Mouse (Mus musculus) CD4-positive, CD25-positive, alpha-beta regulatory T cell, adult 4 months (primary cell): ENCODE measurements around the gene Rundc3a. TPM values are rescaled to one million over a fixed set of nuclear protein-coding genes. Genes with fewer than 3 reads are reported as not detected.
A peak's percentile ranks its signal among the peaks of the same experiment; 100 is the strongest.
"Not testable (repeated sequence)": the region's sequence is repeated elsewhere in the genome, so short reads cannot be mapped to it uniquely, and the experiment has no call there.

Experiments used
- ATAC-seq: one replicate; pipeline ENCODE4 v1.8.0; 2017
- polyA plus RNA-seq, 2 experiments: library from polyadenylated mRNA; unstranded; fragments of 100-300 nt; shearing (Covaris generic); gene quantifications; one replicate each; pipeline ENCODE4 v1.2.1; 2017

The Rundc3a gene
- polyA plus RNA-seq, 2 experiments from 2014 or later: 3.3 to 3.5 TPM

GRCm38 (mm10) chr11:102368347-102368746, 24.9 kb upstream of the Rundc3a start:
- ATAC-seq: no peak

DNA sequence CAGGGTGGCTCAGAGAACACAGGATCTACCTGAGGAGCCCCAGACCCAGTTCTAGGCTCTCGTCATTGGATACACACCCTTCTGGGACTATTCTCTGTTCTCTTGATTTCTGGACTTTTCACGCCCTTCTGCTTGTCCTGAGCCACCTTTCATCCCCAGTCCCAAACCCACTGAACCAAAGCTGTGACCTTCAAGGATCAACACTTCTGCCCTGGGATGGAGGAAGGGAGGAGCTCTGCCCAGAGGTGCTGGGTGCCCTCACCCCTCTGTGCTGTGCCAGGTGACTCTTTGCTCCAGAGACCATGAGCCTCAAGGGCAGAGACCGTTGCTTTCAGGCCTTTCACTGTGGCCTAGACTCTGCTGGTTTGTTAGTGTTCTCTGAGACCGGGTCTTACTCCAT, 23.9 kb upstream of the Rundc3a start:
- ATAC-seq: no peak

DNA sequence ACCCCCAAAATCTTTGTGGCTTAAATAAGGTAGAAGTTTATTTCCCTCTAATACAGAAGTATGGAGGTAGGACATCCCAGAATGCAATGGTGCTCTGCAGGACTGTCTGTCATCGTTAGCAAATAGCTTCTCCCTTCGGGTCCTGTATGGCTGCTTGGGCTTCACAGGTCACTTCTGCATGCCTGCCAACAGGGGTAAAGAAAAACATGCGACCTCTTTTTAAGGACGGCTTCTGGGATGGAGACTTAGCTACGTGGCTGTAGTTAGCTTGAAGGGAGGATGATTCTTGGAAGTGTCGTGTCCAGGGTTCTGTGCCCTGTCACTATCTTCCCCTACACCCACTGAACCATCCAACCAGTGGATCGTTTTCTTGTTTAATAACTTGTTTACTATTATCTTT, 22.9 kb upstream of the Rundc3a start:
- ATAC-seq: no peak

- ATAC-seq: no peak
These were observed 21.1 kb upstream of the Rundc3a start for GRCm38 (mm10) chr11:102371926-102372685.

DNA sequence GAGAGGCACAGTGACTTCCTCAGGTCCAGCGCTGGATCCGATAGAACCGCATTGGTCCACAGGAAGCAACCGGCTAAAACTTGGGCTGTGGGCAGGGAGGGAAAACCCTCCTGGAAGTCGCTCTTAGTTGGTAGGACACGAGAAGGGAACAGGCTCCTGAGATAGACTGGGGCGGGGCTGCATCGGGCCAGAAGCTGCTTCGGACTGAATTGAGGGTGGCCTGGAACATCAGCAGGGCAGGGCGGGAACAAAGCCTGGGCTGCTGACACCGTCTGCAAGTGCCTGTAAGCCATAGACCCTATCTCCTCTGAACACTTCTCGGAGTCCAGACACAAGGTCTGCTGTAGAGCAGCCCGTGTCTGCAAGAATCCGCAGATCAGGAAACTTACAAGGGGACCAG, 20.3 kb upstream of the Rundc3a start:
- no peak for ATAC-seq

DNA sequence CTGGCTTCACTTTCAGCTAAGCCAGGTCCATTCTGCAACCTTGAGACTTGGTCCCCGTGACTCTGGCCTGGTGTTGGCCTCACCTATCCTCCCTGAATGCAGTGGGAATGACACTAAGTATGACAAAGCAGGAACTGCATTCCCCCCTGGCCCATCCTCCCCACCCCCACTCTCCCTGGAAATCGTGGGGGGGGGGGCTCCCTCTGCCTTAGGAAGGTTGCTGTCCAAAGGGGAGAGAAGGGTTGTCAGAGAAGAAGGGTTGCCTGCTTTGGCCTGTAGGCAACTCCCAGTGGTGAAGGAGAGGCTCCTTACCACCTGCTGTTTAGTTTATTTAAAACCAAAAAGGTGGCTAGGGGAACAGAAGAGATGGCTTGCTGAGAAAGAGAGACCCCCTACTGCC, 19.6 kb upstream of the Rundc3a start:
- no peak for ATAC-seq

GRCm38 (mm10) chr11:102374108-102374725, 19.0 kb upstream of the Rundc3a start:
- ATAC-seq: no peak

GRCm38 (mm10) chr11:102375196-102376173, 17.7 kb upstream of the Rundc3a start:
- ATAC-seq: no peak

DNA sequence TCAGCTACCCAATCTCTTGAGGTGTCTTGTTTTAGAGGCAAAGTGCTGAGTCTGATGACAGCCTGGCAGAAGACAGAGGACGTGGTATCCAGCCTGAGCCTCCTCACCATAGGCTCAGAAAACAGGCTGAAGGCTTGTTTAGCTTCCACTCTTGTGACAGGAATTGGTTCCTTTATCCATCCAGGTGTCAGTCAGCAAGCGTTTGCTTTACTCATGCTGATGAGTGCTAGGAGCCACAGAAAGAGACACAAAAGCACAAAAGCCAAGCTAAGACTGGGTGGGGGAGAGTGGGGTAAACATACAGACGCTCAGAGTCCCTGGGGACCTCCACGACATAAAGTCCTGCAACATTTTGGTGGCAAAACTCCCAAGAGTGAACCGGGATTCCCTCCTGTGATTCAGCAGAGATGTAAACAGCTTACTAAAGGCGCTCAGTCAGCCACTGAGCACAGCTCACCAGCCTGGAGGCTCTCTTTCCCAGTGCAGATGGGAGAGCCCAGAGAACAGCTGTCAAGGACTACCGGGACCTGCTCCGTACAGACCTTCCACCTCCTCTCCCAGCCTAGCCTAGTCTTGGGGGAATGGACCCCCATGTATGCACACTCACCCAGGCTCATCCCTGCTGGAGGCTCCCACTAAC, 16.9 kb upstream of the Rundc3a start:
- ATAC-seq: no peak

DNA sequence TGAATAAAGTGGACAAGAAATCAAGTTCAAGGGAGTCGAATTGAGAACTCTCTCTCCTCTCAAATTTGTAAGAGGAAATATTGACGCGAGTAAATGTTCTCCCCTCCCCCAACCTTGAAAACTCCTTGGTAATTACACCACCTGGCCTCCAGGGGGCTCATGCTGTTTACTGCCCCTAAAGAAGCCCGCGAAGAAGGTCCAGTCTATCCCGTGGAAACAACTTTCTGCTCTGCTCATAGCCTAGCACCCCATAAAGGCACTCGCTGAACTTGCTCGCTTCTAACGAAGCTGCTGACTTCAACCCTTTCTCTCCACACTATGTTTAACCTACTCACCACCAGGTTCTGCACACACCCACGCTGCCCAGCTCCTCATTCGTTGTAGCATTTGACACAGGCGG, 16.0 kb upstream of the Rundc3a start:
- no peak for ATAC-seq

- no peak for ATAC-seq
These were observed 13.1 kb upstream of the Rundc3a start for GRCm38 (mm10) chr11:102380091-102380490.

DNA sequence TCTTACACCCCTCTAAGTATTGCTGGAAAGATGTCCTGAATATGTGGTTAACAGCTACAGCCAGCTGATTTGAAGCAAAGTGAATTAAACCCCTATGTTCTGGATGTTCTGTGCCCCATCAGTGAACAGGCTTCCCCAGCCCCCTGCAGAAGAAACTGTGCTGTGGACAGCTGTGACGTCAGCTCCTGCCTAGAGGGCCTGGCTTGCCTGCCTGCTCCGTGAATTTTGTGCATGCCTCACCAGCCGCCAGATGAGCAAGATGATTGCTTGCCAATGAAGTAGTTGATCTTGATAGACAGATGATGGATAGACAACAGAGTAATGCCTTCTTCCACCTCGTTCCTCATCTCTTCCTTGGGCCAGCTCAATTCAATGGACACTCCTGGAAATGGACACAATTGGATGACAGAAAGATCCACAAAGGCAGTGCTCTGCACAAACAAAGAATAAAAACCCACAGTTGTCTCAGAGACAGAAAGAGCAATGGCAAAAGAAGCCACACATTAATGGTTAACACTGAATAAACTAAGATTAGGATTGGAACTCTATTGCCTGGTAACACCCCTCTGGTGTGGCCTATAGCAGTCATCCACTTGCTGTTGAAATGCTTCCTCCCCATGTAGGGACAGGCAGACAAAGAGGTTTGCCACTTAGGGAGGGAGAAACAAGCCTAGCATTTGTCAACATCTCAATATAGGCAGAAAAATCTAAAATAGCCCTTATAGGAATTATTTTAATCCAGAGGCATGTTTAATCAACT, 11.7 kb upstream of the Rundc3a start:
- ATAC-seq: no peak

DNA sequence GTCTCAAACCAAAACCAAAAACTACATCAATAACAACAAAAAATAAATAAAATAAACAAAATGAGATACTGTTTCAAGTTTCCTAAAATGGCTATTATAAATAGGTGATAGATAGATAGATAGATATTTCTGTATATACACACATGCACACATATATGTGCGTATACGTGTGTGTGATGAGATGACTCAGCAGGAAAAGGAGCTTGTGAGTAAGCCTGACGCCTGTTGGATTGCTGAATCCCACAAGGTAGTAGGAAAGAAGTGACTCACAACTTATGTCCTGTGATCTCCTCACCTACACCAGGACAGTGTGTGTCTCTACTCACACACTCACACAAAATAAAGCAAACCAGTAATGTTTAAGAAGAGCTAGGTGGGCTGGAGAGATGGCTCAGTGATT, 10.4 kb upstream of the Rundc3a start:
- ATAC-seq: no peak

DNA sequence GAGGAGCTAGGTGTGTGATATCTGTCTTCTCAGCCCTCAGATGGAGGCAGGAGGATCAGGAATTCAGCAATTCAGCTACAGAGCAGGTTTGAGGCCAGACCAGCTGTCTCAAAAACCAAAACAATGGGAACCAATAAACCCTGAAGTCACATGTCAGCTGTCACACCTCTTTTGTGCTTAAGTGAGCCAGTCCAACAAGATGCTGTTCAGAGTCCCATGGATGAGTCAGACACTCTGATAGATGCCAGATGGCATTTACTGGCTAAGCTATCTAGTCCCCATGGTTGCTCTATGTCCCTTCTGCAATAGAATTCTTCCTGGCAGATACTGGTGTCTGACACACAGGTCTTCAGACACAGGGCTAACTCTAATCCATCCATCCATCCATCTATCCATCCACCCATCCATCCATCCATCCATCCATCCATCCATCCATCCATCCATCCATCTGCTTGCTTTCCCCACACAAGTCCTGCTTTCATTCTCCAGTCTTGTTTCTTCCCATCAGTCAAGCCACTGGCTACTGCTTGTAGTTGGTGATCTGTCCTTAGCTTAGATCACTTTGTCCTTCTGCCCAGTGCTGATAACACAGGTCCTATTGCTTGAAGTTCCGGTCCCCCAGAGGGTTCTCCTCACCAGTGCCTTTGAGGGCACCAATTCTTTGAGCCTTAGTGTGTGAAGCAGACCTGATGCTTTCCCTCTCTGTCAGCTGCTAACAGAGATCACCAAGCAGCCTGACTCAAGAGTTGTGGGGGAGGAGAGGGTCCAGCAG, 9.7 kb upstream of the Rundc3a start:
- ATAC-seq: no peak

- ATAC-seq: no peak
These were observed 8.8 kb upstream of the Rundc3a start for GRCm38 (mm10) chr11:102384418-102384817.

GRCm38 (mm10) chr11:102385075-102385474, 8.1 kb upstream of the Rundc3a start:
- no peak for ATAC-seq

- no peak for ATAC-seq
These were observed 7.1 kb upstream of the Rundc3a start for GRCm38 (mm10) chr11:102386121-102386520.

DNA sequence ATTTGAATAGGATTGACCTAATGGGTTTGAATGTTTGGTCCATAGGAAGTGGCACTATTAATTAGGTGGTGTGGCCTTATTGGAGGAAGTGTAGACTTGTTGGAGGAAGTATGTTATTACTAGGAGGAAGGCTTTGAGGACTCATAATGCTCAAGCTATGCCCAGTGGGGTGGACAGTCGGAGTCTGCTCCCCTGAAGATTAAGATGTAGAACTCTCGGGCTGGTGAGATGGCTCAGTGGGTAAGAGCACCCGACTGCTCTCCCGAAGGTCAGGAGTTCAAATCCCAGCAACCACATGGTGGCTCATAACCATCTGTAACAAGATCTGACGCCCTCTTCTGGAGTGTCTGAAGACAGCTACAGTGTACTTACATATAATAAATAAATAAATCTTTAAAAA, 3.8 kb upstream of the Rundc3a start:
- ATAC-seq: not testable (repeated sequence)

DNA sequence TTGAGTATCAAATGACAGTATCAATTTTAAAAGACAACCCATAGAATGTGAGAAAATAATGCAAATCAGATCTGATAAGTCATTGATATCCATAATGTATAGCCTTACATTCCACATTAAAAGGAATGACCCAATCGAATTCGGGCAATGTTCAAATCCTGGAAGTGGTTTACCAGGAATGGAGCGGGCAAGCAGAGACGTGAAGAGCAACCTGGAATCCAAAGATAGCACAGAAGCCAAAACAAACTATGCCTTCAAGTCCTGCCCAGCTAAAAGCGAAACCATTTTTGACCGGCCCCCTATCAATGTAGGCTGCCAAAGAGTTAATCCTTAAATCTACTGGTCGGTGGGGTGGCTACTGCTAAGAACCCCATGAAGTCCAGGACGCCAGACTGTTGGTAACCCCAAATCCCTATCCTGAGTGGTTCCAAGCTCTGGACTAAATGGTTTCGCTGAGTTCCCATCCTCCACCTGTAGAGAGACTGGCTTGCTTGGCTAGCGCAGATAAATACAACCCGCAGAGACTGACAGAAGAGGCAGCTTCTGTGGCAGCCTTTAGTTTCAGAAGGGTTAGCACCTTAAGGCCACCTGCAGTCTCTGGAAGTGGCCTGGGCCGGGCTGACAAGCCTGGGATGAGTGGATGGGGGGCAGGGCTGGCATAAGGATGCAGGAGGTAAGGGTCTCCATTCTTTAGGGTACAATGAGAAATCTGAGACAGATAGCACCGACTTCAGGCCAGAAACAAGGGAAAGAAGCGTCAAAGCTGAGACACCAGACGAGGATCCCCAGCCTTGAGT, 564 bp upstream of the Rundc3a start:
- ATAC-seq: no peak

DNA sequence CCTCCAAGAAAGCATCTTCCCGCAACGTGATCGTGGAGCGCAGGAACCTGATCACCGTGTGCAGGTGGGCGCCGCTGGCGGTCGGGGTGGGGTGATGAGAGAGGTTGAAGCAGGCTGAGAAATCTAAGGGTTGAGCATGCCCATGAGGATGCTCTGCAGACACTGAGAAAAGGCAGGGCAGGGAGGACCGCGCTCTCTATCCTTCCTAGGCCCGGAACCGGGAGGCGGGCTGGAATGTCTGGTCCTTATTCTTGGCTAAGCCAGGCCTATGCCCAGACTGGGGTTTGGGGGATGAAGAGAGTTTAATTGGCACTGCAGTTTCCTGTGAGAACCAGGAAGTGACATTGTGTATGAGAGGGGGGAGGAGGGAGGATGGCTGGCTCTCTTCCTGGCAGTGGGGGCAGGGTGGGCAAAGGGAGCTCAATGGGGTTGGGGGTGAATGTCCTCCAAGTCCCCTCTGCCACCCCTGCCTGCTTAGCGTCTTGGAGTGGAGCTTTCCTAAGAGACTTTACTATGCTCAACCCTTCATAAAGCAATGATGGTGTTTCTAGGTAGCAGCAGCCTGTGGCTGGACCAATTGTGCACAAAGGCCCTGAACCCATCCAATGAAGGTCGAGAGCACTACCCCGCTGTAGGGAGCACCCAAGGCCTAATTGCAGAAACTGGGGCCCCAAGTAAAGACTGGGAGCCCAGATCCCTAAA, 667 bp downstream of the Rundc3a start:
- ATAC-seq: peak; percentile 58
